Mouse (Mus musculus) myocyte (in vitro differentiated cells): ENCODE results near the gene Cog4. TPM values are rescaled to one million over a fixed set of nuclear protein-coding genes. Genes with fewer than 3 reads are reported as not detected.

Source experiments
- H3K27me3 ChIP-seq: one replicate; pipeline ENCODE4 v1.6.1; 2011; ENCODE audit not compliant: control insufficient read depth, insufficient read depth, insufficient read length
- H3K36me3 ChIP-seq: one replicate; pipeline ENCODE4 v1.6.1; 2011; ENCODE audit not compliant: control insufficient read depth, insufficient read depth
- H3K4me2 ChIP-seq: one replicate; pipeline ENCODE4 v1.6.1; 2011; ENCODE audit warnings: low read depth, control low read depth
- H3K4me3 ChIP-seq: one replicate; pipeline ENCODE4 v1.5.1; 2011; ENCODE audit warnings: mild to moderate bottlenecking, control low read depth, moderate library complexity
- H3K79me2 ChIP-seq: one replicate; pipeline ENCODE4 v1.6.1; 2011; ENCODE audit not compliant: control insufficient read depth, insufficient read depth
- H3ac ChIP-seq: one replicate; pipeline ENCODE4 v1.6.1; 2011; ENCODE audit not compliant: control insufficient read depth, insufficient read length
- CEBPB ChIP-seq: IDR thresholded peaks from 2 replicates; pipeline ENCODE4 v1.6.1; 2011; ENCODE audit warnings: mild to moderate bottlenecking, moderate library complexity; ENCODE audit not compliant: poor library complexity, insufficient read depth, severe bottlenecking
- E2F4 ChIP-seq: IDR thresholded peaks from one replicate; pipeline ENCODE4 v1.6.1; 2011; ENCODE audit warnings: mild to moderate bottlenecking, control low read depth, moderate library complexity; ENCODE audit not compliant: insufficient read depth
- MAX ChIP-seq: IDR thresholded peaks from one replicate; pipeline ENCODE4 v1.6.1; 2011; ENCODE audit warnings: low read depth, mild to moderate bottlenecking, control low read depth
- MYOD1 ChIP-seq, 3 experiments: IDR thresholded peaks; one replicate each; pipeline ENCODE4 v1.6.1; 2011; ENCODE audit warnings: control low read depth in 2 of 3, low read depth in 2 of 3, mild to moderate bottlenecking in 2 of 3, moderate library complexity in 1 of 3; ENCODE audit not compliant: insufficient read length in 2 of 3, control insufficient read depth in 1 of 3
- MYOG ChIP-seq, 3 experiments: IDR thresholded peaks; one replicate each; pipeline ENCODE4 v1.6.1; 2011; ENCODE audit warnings: control low read depth in 2 of 3, low read depth in 2 of 3, mild to moderate bottlenecking in 2 of 3; ENCODE audit not compliant: insufficient read length in 2 of 3, control insufficient read depth in 1 of 3, insufficient read depth in 1 of 3
- POLR2A ChIP-seq: IDR thresholded peaks from one replicate; pipeline ENCODE4 v1.6.1; 2011; ENCODE audit warnings: low read depth, mild to moderate bottlenecking, control low read depth, moderate library complexity; ENCODE audit not compliant: insufficient read length
- POLR2AphosphoS2 ChIP-seq: IDR thresholded peaks from one replicate; pipeline ENCODE4 v1.6.1; 2011; ENCODE audit warnings: low read depth, control low read depth; ENCODE audit not compliant: insufficient read length
- REST ChIP-seq: IDR thresholded peaks from one replicate; pipeline ENCODE4 v1.6.1; 2011; ENCODE audit warnings: mild to moderate bottlenecking, control low read depth, moderate library complexity; ENCODE audit not compliant: insufficient read depth, insufficient read length
- SRF ChIP-seq: IDR thresholded peaks from one replicate; pipeline ENCODE4 v1.6.1; 2011; ENCODE audit warnings: low read depth; ENCODE audit not compliant: control insufficient read depth, insufficient read length
- TCF12 ChIP-seq: IDR thresholded peaks from one replicate; pipeline ENCODE4 v1.6.1; 2011; ENCODE audit warnings: mild to moderate bottlenecking, control low read depth; ENCODE audit not compliant: poor library complexity, insufficient read depth, severe bottlenecking
- TCF3 ChIP-seq: IDR thresholded peaks from one replicate; pipeline ENCODE4 v1.6.1; 2011; ENCODE audit warnings: low read depth, control low read depth; ENCODE audit not compliant: insufficient read length
- USF1 ChIP-seq: IDR thresholded peaks from one replicate; pipeline ENCODE4 v1.6.1; 2011; ENCODE audit warnings: low read depth, mild to moderate bottlenecking, control low read depth, moderate library complexity
- polyA plus RNA-seq: library from polyadenylated mRNA; unstranded; fragments of >200 nt; fragmentation: generic; extraction: Trizol; gene quantifications from one replicate; pipeline ENCODE4 v1.2.1, GENCODE M21; 2012; ENCODE audit warnings: missing spikeins

Cog4 gene
- polyA plus RNA-seq, 1 experiment = 71.6 TPM

DNA sequence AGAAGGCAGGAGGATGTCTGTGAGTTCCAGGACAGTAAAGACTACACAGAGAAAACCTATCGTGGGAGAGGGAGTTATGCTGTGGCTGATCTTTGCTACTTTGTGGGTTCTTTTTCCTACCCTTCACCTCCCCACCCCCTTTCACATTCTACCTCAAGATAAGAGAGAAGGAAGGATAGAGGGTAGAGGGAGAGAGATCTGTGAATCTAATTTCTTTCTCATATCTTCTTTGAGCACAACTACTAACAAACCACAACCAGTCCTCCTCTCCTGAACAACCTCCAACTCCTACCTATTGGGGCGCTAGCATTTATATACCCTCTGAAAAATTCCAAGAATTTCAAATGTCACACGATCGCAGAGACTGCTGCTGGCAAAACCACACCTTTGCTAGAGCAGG is 31.5 kb downstream of the Cog4 start:
- Histone ChIP-seq H3K36me3 (peaks cover 52% of the 10 kb centered on the region), H3K4me3 (no peak overlapping the region), H3ac (no peak overlapping the region), H3K4me2 (no peak overlapping the region), H3K79me2 (no peaks in the 10 kb centered on the region), H3K27me3 (no peaks in the 10 kb centered on the region)
- TF ChIP-seq MYOG (IDR thresholded peaks at IDR 0.05; ENCODE audit: control insufficient read depth in 1 of 3, insufficient read depth in 1 of 3, insufficient read length in 2 of 3, low read depth in 2 of 3) = no peak
- no peak for TF ChIP-seq REST
- no peak for TF ChIP-seq TCF12
- no peak for TF ChIP-seq MYOD1 (IDR thresholded peaks at IDR 0.05; ENCODE audit: control insufficient read depth in 1 of 3, insufficient read length in 2 of 3, low read depth in 2 of 3)
- no peak for TF ChIP-seq MAX
- TF ChIP-seq USF1 = no peak
- no peak for TF ChIP-seq SRF
- TF ChIP-seq POLR2AphosphoS2 = no peak
- TF ChIP-seq TCF3 = no peak
- no peak for TF ChIP-seq E2F4
- no peak for TF ChIP-seq CEBPB
- TF ChIP-seq POLR2A = no peak

DNA sequence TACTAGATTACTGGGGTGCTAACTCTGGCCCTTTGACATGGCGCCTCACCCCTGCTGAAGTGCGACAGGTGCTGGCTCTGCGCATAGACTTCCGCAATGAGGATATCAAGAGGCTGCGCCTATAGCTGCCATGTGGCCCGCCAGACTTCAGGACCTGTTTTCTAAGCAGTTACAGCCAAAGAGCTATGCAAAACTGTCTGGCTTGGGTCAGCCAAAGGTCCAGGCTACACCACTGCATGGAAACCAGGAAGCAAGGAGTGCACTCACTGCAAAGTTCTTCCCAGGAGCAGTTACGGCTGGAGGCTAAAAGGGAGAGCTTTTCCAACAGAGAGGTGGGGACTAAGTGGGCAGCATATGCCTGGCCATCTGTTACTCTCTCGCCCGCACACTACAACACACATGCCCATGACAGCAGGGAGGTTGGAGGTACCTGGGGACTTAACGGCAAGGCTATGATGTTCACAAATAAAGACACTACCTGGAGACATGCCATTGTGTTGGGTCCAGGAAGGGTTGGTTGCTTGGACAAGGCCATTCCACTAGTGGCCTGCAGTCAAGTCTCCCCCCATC is 35.4 kb downstream of the Cog4 start:
- H3K4me2 ChIP-seq = no peak overlapping the region
- no peak for TF ChIP-seq USF1
- TF ChIP-seq SRF = no peak
- no peak for TF ChIP-seq POLR2A

DNA sequence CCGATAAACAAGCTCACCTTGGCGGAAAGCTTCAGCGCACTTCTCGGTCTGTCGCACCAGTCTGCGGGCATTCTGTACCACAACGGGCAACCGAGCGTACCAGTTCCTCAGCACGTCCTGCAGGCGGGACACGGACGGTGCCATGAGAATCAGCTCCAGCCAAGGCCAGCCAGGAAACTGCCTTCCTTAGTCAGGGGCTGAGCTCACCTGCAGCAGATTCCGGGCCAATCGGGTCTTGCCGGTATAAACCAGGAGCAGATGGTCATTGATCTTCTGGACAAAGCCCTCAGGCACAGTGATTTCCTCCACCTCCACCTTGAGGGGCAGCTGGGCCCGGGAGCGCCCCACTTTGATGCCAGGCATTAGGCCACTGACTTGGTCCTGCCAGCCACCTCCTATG is 37.4 kb downstream of the Cog4 start:
- peaks cover 22% of the 10 kb centered on the region for H3K36me3 ChIP-seq
- no peak overlapping the region for H3ac ChIP-seq

More for the DNA sequence above, 35.4 kb downstream of the Cog4 start:
- Histone ChIP-seq H3K27me3 (no peaks in the 10 kb centered on the region), H3ac (no peak overlapping the region), H3K79me2 (no peaks in the 10 kb centered on the region), H3K4me3 (no peak overlapping the region), H3K36me3 (peaks cover 31% of the 10 kb centered on the region)

DNA sequence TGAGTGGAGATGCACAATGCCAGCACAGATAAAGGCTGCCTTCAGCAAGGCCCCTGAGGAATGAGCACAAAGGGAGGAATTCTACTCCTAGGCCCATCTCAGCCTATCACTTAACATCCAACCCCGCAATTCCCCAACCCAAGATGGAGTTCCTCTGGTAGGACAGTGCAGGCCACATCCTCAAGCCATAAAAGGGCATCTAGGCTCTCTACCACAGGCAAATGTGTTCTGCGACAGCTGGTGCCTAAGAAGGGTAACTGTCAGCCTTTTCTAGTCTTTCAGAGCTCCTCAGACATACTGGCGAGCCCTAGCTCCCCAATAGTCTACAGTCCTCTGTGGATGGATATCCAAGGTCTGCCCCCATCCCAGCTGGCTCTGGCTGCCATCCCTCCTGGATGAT is 40.2 kb downstream of the Cog4 start:
- peaks cover 1% of the 10 kb centered on the region for H3K36me3 ChIP-seq
- no peaks in the 10 kb centered on the region for H3K27me3 ChIP-seq
- H3K79me2 ChIP-seq = no peaks in the 10 kb centered on the region
- no peak overlapping the region for H3ac ChIP-seq
- TF ChIP-seq TCF3 (no peak), MYOG (IDR thresholded peaks at IDR 0.05; ENCODE audit: control insufficient read depth in 1 of 3, insufficient read depth in 1 of 3, insufficient read length in 2 of 3, low read depth in 2 of 3) (peak in 2 of 3 experiments; percentile 16 to 42), MYOD1 (IDR thresholded peaks at IDR 0.05; ENCODE audit: control insufficient read depth in 1 of 3, insufficient read length in 2 of 3, low read depth in 2 of 3) (peak in 2 of 3 experiments; percentile 21 to 35), MAX (no peak), SRF (peak; percentile 97)
- no peak overlapping the region for H3K4me2 ChIP-seq
- H3K4me3 ChIP-seq = no peak overlapping the region

More for the DNA sequence above, 37.4 kb downstream of the Cog4 start:
- no peaks in the 10 kb centered on the region for H3K27me3 ChIP-seq
- H3K4me3 ChIP-seq = no peak overlapping the region
- TF ChIP-seq POLR2AphosphoS2 (peak; percentile 57), SRF (no peak)
- H3K4me2 ChIP-seq = no peak overlapping the region
- H3K79me2 ChIP-seq = no peaks in the 10 kb centered on the region

DNA sequence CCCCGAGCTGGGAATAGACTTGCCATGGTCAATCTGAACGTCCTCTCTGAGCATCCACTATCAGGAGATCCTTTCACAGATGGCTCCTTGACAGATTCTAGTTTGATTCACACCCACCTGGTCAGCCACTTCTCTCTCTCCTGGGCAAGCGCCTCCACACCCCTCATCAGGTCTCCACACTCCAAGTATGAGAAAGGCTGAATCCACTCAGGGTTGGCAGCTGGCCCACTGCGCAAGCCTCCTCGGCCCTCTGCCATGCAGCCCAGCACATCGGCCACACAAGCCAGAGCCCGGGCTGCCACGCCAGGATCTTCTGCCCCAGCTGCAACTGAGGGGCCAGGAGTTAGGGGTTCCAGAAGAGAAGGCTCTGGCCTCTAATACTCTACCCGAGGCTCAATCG is 41.2 kb downstream of the Cog4 start:
- Histone ChIP-seq H3K36me3 (no peaks in the 10 kb centered on the region), H3K4me2 (no peak overlapping the region), H3K4me3 (no peak overlapping the region), H3K27me3 (no peaks in the 10 kb centered on the region), H3ac (no peak overlapping the region), H3K79me2 (no peaks in the 10 kb centered on the region)
- TF ChIP-seq MAX (no peak), SRF (no peak), USF1 (no peak), E2F4 (no peak), REST (no peak), POLR2AphosphoS2 (no peak), POLR2A (no peak), MYOD1 (IDR thresholded peaks at IDR 0.05; ENCODE audit: control insufficient read depth in 1 of 3, insufficient read length in 2 of 3, low read depth in 2 of 3) (no peak), MYOG (IDR thresholded peaks at IDR 0.05; ENCODE audit: control insufficient read depth in 1 of 3, insufficient read depth in 1 of 3, insufficient read length in 2 of 3, low read depth in 2 of 3) (no peak), TCF12 (no peak), TCF3 (no peak), CEBPB (no peak)
